Mouse (Mus musculus) midbrain, embryonic 16.5 days (tissue): ENCODE results near the gene Oosp2. TPM values are rescaled to one million over a fixed set of nuclear protein-coding genes. Genes with fewer than 3 reads are reported as not detected.

ENCODE experiments used
- ATAC-seq: fragments of 200-750 bp; cut with Nextera tagmentation; 2 replicates; pipeline ENCODE4 v1.8.0; 2017; ENCODE audit warnings: moderate TSS enrichment
- H3K27ac ChIP-seq: fragments of 300-500 bp; sonication (generic); 2 replicates; pipeline ENCODE4 v1.5.1; 2014; ENCODE audit warnings: mild to moderate bottlenecking, low read length, mixed read lengths
- H3K27me3 ChIP-seq: fragments of 300-500 bp; sonication (generic); 2 replicates; pipeline ENCODE4 v1.6.1; 2014; ENCODE audit warnings: low read depth, low read length, mixed read lengths; ENCODE audit not compliant: control insufficient read depth, insufficient read depth
- H3K36me3 ChIP-seq: fragments of 300-500 bp; sonication (generic); 2 replicates; pipeline ENCODE4 v1.6.1; 2014; ENCODE audit warnings: mild to moderate bottlenecking, low read length, moderate library complexity, mixed read lengths; ENCODE audit not compliant: control insufficient read depth, insufficient read depth
- H3K4me1 ChIP-seq: fragments of 300-500 bp; sonication (generic); 2 replicates; pipeline ENCODE4 v1.6.1; 2014; ENCODE audit warnings: mild to moderate bottlenecking, low read length, mixed read lengths; ENCODE audit not compliant: control insufficient read depth, insufficient read depth
- H3K4me2 ChIP-seq: fragments of 300-500 bp; sonication (generic); 2 replicates; pipeline ENCODE4 v1.6.1; 2014; ENCODE audit warnings: mild to moderate bottlenecking, low read length, mixed read lengths
- H3K4me3 ChIP-seq: fragments of 300-500 bp; sonication (generic); 2 replicates; pipeline ENCODE4 v1.5.1; 2014; ENCODE audit warnings: low read depth, mild to moderate bottlenecking, low read length, moderate library complexity, mixed read lengths
- H3K9ac ChIP-seq: fragments of 300-500 bp; sonication (generic); 2 replicates; pipeline ENCODE4 v1.6.1; 2014; ENCODE audit warnings: low read depth, low read length, mixed read lengths
- H3K9me3 ChIP-seq: fragments of 300-500 bp; sonication (generic); replicated peaks from 2 replicates; pipeline ENCODE4 v1.6.1; 2014; ENCODE audit warnings: mild to moderate bottlenecking, low read length, mixed read lengths; ENCODE audit not compliant: control insufficient read depth, poor library complexity, severe bottlenecking
- WGBS: fragments of 180-500 bp; shearing (Covaris S2); extraction: QIAGEN DNeasy Blood & Tissue Kit; methylation state at CpG from one replicate; pipeline ENCODE4 v1.1.7; 2014; 5-methylcytosine and 5-hydroxymethylcytosine counted together
- polyA plus RNA-seq: library from polyadenylated mRNA; unstranded; fragments of >200 nt; fragmentation: Nextera tagmentation; extraction: Ambion mirVana; gene quantifications from 2 replicates; pipeline ENCODE4 v1.2.1, GENCODE M21; 2015

Gene Oosp2
- polyA plus RNA-seq, 1 experiment from 2014 or later, result not detected

- ATAC-seq, result no peak
- 79% methylated on average over 8 of the region's 8 CpGs for WGBS
- Histone ChIP-seq H3K4me3 (no peak overlapping the region), H3K4me1 (no peaks in the 10 kb centered on the region), H3K9ac (no peak overlapping the region), H3K27me3 (no peaks in the 10 kb centered on the region), H3K36me3 (no peaks in the 10 kb centered on the region), H3K9me3 (no peaks in the 10 kb centered on the region), H3K27ac (no peak overlapping the region), H3K4me2 (no peak overlapping the region)
Measured at GRCm38 (mm10) chr19:11613776-11614443, 46.4 kb downstream of the Oosp2 start.

GRCm38 (mm10) chr19:11613084-11613483 is 47.3 kb downstream of the Oosp2 start:
- Histone ChIP-seq H3K27ac (no peak overlapping the region), H3K36me3 (no peaks in the 10 kb centered on the region), H3K4me1 (no peaks in the 10 kb centered on the region), H3K9me3 (no peaks in the 10 kb centered on the region), H3K4me2 (no peak overlapping the region), H3K9ac (no peak overlapping the region), H3K4me3 (no peak overlapping the region), H3K27me3 (no peaks in the 10 kb centered on the region)
- ATAC-seq, result no peak
- 94% methylated on average over 1 of the region's 1 CpGs for WGBS

GRCm38 (mm10) chr19:11612293-11612692 is 48.1 kb downstream of the Oosp2 start:
- no peaks in the 10 kb centered on the region for H3K36me3 ChIP-seq
- ATAC-seq, result no peak
- no peak overlapping the region for H3K27ac ChIP-seq
- no peaks in the 10 kb centered on the region for H3K9me3 ChIP-seq
- 85% methylated on average over 2 of the region's 2 CpGs for WGBS
- no peak overlapping the region for H3K9ac ChIP-seq
- H3K4me2 ChIP-seq, result no peak overlapping the region
- H3K4me1 ChIP-seq, result no peaks in the 10 kb centered on the region
- H3K27me3 ChIP-seq, result no peaks in the 10 kb centered on the region
- H3K4me3 ChIP-seq, result no peak overlapping the region

- Histone ChIP-seq H3K9me3 (no peaks in the 10 kb centered on the region), H3K9ac (peak overlapping the region; percentile 48; the same call in 1 of the 2 replicates), H3K36me3 (no peaks in the 10 kb centered on the region), H3K4me2 (no peak overlapping the region), H3K27ac (no peak overlapping the region), H3K4me3 (no peak overlapping the region), H3K27me3 (no peaks in the 10 kb centered on the region), H3K4me1 (no peaks in the 10 kb centered on the region)
- peak; percentile 93 for ATAC-seq
- 32% methylated on average over 6 of the region's 6 CpGs for WGBS
Measured at GRCm38 (mm10) chr19:11611541-11611945, 48.8 kb downstream of the Oosp2 start.

GRCm38 (mm10) chr19:11608172-11608571 is 52.2 kb downstream of the Oosp2 start:
- H3K4me2 ChIP-seq, result no peak overlapping the region
- H3K4me3 ChIP-seq, result no peak overlapping the region
- no peak overlapping the region for H3K27ac ChIP-seq
- 21% methylated on average over 1 of the region's 1 CpGs for WGBS
- H3K9ac ChIP-seq, result no peak overlapping the region
- H3K4me1 ChIP-seq, result no peaks in the 10 kb centered on the region
- no peaks in the 10 kb centered on the region for H3K27me3 ChIP-seq
- no peaks in the 10 kb centered on the region for H3K9me3 ChIP-seq
- no peaks in the 10 kb centered on the region for H3K36me3 ChIP-seq
- 0 out of 2 replicates have a peak, but pooled peaks have one; percentile 40 for ATAC-seq

GRCm38 (mm10) chr19:11604603-11605002 is 55.8 kb downstream of the Oosp2 start, which contains the start of gene Ms4a6d:
Gene Ms4a6d (minus strand): TSS chr19:11604849.
- no peak within 1 kb of the TSS for H3K27ac ChIP-seq
- ATAC-seq, result no peak
- H3K9ac ChIP-seq, result no peak within 1 kb of the TSS
- no peaks in the 10 kb centered on the region for H3K36me3 ChIP-seq
- H3K4me3 ChIP-seq, result no peak within 1 kb of the TSS
- no peaks in the 10 kb centered on the region for H3K9me3 ChIP-seq
- 96% methylated on average over 2 of the region's 2 CpGs for WGBS
- H3K4me2 ChIP-seq, result no peak within 1 kb of the TSS
- H3K4me1 ChIP-seq, result no peaks in the 10 kb centered on the region
- H3K27me3 ChIP-seq, result no peaks in the 10 kb centered on the region

GRCm38 (mm10) chr19:11602026-11602425 is 58.3 kb downstream of the Oosp2 start:
- WGBS, result 91% methylated on average over 2 of the region's 2 CpGs
- Histone ChIP-seq H3K27me3 (no peaks in the 10 kb centered on the region), H3K9ac (no peak overlapping the region), H3K27ac (no peak overlapping the region), H3K4me1 (no peaks in the 10 kb centered on the region), H3K4me3 (no peak overlapping the region), H3K4me2 (no peak overlapping the region), H3K9me3 (no peaks in the 10 kb centered on the region), H3K36me3 (no peaks in the 10 kb centered on the region)
- ATAC-seq, result no peak

- Histone ChIP-seq H3K9me3 (no peaks in the 10 kb centered on the region), H3K9ac (no peak overlapping the region), H3K4me3 (no peak overlapping the region), H3K36me3 (no peaks in the 10 kb centered on the region), H3K4me2 (no peak overlapping the region), H3K4me1 (no peaks in the 10 kb centered on the region), H3K27me3 (no peaks in the 10 kb centered on the region), H3K27ac (no peak overlapping the region)
- WGBS, result 93% methylated on average over 3 of the region's 3 CpGs
- ATAC-seq, result no peak
Measured at GRCm38 (mm10) chr19:11601349-11601748, 59.0 kb downstream of the Oosp2 start.
